Mouse (Mus musculus) layer of hippocampus, adult 8-10 months (tissue): Measurements from ENCODE around the gene Rpl31. TPM values are rescaled to one million over a fixed set of nuclear protein-coding genes. Genes with fewer than 3 reads are reported as not detected.

ENCODE experiments used
- DNase-seq, 2 experiments: peaks; one replicate each; pipeline ENCODE4 v3.0.0; 2022; ENCODE audit warnings: low spot score in 2 of 2
- total RNA-seq, 4 experiments: library from RNA; stranded (reverse); gene quantifications; 2 replicates each; pipeline ENCODE4 v1.2.4; 2022

Gene Rpl31
- total RNA-seq, 4 experiments from 2014 or later: 451 to 581 (median 500) TPM

DNA sequence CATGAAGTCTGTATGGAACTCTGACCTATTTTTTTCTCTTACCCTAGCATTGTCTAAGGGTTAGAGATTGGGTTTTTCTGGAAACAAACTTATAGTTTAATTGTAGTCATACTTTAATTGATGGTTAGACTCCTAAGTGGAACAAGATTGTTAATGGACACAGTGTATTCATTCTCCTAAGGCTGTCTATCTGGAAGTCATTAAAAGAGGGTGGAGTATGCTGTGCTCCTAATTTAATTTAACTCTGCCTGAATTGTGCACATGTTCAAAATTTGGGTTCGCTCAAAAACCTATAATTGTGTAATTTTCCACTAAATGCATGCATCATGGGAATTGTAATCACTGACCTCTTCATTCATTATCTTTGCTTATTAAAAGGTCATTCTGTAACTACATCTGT lies 2.1 kb upstream of the Rpl31 start:
- no peak for DNase-seq

DNA sequence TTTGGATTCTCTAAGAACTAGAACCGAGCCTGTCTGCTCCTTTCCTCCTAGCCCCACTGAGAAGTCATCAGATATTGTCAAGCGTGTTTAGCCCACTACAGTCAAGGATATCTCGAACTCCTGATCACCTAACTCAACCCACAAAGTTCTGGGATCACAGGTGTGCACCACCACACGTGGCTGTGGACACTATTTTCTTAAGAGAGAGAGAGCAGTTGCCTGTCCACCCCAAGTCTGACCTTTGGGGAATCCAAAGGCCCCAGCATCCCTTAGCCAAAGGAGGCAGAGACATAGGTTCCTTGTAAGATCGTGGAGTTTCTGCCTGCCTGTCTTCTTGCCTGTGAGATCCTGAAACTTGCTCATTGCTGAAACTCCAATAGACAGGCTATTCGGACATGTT lies 597 bp upstream of the Rpl31 start:
- no peak for DNase-seq

DNA sequence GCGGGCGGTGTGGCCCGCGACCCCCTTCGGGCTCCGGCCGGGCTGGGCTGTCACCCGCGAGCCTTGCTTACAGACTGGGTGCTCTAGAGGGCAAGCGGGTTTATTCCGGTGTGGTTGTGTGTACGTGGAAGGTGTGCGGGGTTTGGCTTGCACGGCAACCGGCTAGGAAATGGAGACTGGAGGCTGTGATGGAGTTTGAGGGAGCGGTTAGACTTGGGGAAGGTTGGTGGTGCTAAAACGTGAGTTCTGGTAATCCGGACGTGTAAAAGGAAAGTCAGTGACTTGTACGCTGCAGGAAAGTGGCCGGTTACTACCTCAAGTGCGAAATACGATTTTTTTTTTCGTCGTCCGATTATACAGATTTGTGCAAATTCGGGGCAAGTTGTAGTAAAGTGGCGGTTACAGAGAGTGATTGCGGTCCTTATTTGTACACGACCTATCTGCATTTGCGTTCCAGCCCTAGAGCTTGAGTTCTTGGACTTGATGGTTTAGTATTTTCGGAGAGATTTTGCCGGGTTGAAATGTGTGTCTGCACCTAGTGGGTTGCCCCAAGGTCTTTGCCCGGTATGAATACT lies 712 bp downstream of the Rpl31 start:
- peak in 1 of 2 experiments; percentile 37 for DNase-seq

DNA sequence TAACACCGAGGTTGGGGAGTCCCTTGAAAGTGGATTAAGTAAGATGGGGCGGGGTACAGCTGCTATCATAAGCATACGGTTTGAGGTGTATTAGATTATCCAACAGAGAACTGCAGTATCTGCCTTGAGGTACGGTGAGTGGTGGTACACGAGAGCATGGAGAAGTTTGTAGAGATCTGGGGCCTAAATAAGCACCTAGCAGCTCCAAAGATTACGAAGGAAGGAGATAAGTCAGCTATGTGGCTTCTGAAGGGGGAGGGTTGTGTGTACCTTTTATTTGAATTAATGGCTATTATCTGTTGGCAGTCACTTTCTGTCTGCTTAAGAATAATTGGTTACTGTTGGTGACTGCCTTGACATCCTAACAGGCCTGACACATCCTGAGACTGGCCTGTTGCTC lies 2.8 kb downstream of the Rpl31 start:
- DNase-seq: no peak

DNA sequence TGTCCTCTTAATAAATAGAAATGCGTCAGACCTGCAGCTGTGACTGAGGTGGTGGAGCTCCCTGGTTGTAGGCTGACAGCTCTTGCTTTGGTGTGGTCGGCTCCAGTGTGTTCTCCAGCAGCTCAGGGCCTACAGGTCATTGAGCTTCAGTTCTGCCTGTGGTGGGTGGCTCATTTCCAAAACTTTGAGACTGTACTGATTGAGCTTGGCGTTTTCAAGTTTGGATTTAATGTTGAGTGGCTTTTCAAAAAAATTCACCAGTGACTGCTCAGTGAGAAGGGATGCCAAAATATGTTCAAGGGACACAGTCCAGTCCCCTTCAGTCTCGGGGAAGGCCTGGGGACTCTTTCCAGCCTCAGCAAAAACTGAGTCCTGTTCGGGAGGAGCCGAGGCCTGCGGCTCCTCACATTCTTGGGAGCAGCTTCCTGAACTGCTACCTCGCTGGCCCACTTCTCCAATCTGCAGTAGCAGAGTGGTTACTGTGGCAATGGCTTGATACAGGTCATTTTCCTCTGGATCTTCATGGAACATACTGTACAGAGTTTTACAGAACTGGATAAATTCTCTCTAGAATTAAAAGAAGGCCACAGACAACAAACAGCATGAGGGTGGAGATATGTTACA lies 4.7 kb downstream of the Rpl31 start:
- DNase-seq: no peak

DNA sequence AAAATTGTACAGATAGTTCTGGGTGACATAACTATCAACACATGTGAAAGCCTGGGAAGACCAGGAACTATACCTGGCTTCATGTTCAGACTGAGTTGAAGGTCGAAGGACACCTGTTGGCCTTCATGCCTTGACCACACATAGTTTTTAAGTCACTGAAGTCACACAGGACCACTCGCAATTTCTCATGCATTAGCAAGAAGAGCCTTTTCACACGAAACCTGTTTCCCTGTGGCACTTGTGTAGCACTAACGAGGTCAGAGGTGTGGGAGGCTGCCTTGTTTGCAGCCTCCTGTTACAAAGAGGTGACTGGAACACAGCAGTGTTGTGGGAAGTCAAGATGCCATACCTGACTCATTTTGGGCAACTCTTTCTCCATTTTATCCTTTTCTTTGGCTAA lies 5.7 kb downstream of the Rpl31 start:
- no peak for DNase-seq

DNA sequence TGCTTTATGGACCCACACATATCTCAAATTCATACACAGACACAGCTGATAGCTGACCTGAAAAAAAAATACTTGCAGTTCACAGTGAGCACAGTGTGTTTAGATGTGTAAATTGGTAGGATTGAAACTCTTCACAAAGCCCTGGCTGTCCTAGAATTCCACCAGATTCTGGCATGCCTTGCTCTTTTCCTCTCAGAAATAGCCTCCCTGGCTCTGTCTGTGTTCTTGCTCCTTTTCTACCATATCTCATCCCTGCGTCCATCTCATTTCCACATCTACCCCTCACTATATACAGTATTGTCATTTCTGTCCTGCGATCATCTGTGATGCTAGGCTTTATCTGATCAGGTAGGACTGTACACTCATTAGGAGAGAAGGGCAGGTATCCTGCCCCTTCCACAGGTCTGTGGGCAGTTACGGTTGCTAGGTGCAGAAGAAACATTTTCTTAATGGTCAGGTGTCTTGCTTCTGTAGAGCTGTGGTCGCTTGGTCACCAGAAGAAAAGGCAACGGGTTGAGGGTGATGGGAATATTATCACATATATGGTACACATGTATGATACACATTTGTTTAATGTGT lies 6.7 kb downstream of the Rpl31 start:
- no peak for DNase-seq

DNA sequence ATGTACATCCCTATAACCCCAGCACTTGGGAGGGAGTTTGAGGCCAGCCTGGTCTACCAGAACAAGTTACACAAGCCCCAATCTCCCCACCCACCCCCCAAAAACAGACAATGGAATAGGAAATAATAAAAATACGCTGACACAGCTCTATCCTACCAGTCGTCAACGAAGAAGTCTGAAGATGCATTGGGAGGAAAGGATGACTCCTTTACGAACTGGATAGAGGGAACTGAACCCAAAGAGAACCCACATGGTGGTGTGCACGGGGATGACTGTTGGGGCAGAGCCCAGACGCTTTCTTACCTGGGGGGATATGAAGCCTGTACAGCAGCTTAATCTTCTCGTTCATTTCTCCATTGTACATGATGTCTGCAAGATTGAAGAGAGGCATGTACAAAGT lies 8.5 kb downstream of the Rpl31 start:
- DNase-seq: no peak

DNA sequence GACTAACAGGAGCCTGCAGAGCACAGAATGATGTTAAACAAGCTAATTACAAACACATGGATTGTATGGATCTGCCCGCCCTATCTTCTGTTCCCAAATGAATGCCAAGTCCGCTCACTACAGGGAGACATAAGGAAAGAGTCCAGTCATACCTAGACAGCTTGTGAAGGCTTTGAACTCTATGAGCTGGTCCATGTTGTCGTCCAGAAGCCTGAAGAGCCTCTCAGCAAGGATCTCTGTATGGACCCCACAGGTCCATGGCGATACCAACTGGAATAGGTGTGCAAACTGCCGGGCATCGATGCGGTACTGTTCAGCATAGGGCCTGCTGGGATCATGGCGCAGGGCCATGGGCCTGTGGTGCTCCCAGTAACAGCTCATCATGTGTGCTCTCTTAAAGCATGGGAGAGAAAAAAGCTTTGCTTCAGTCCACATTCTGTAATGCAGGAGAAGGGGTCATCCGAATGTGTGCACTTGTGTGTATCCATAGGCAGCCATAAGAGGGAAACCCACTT lies 9.1 kb downstream of the Rpl31 start:
- DNase-seq: no peak

DNA sequence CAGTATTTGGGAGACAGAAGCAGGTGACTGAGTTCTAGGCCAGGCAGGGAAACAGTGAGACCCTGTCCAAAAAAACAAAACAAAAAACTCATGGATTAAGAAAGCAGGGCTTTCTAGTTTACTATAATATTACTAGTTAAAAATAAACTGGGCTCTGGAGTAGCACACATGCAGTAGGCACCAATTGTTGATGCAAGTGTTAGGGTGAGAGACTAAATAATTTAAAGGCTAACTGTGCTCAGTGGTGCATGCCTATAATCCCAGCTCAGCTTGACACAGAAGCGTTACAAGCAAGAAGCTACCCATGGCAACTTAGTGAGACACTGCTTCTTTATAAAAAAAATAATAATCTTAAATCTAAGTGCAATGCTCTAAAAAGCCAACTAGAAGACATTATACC lies 10.9 kb downstream of the Rpl31 start:
- no peak for DNase-seq

DNA sequence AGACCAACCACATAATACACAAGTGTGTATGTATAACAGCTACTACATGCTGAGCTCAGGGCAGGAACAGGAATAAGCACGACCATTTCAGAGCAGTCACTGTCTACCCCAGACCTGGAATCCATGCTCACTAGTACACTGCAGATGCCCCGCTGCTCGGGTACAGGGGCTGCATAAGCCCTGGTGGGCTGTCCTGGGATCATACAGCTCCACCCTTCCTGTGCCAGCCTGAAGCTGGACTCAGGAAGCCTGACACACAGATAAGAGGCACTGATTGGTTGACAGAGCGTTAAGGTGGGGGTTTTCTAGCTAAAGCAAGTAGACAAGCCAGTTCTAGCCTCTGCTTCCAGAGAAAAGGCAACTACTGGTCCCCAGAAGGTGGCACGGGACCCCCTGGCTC lies 11.4 kb downstream of the Rpl31 start:
- DNase-seq: no peak

DNA sequence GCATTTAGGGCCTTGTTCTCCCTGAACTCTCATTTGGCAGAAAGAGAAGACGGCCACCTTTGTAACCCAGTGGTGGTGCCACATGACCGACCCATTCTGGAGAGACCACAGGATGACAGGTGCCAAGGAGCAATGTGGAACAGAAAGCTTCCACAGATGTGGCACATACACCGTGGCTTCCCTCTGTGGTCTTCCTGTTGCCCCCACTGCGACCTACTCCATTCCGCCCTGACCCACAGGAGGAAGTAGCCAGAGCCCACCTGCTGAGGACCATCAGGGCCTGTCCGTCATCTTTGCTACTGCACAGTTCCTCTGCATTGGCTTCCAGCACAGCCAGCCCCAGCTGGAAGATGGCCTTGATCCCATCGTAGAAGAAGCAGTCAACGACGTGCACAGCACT lies 13.4 kb downstream of the Rpl31 start:
- no peak for DNase-seq

DNA sequence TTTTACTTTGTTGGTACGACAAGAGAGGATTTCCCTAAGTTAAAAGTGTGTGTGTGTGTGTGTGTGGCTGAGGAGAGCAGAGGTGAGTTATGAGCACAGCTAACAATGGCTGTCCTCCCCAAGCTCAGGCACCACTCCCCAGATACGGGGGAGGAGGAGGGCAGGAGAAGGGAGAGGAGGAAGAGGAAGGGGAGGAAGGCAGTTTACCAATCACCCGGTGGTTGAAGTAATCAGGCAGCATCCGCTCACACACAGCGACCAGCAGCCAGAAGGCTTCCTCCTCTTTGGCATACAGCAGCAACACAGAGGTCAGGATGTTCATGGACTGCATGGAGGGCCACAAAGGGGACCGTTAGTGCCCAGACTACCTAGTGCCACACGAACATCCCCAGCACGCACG lies 17.3 kb downstream of the Rpl31 start:
- no peak for DNase-seq

DNA sequence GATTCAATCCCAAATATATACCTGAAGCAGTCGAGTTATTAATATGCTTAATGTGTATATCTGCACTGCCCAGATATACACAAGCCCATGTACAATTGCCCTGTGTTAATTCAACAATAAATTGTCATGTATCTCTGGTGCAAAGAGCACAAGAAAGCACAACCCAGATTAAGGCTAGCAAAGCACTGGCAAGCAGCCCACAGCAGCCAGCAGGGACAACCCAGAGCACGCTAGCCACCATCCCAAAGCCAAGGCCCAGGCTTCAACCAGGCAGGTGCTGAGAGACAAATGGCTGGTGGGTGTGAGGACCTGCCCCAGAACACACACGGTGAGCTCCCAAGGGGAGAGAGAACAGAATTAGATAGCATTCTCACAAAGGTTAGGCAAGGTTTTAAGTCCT lies 18.8 kb downstream of the Rpl31 start:
- DNase-seq: no peak

DNA sequence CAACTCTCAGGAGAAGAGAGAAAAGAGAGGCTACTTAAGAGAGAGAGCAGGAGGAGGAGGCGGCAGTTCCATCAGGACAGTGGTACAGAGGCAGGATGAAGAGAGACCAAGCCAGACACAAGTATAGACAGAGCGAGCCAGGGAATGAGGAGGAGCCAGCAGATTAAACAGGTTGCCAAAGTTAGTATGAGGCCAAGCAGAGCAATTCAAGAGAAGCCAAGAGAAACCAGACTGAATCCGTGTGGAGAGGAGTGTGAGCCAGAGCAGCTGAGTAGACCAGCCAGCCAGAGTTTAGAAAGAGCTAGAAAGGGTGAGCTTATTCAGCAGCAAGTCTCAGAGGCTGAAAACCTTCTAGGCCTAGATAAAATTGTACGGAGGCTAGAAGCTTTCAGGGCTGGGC lies 19.9 kb downstream of the Rpl31 start:
- no peak for DNase-seq

DNA sequence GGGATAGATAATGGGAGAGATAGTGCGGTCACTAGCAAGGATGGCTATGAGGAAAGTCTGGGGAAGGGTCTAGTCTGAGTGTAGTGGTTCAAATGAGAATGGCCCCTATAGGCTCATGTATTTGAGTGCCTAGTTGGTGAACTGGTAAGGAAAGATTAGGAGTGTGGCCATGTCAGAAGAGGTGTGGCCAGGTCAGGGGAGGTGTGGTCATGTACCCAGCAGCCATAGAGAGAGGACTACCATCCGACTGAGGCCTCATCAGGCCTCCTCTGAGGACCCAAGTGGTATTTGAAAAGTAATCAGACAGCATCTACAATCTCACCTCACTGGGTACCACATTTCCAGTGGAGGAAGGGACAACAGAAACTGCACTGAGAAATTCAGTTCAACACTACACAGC lies 20.5 kb downstream of the Rpl31 start:
- no peak for DNase-seq

DNA sequence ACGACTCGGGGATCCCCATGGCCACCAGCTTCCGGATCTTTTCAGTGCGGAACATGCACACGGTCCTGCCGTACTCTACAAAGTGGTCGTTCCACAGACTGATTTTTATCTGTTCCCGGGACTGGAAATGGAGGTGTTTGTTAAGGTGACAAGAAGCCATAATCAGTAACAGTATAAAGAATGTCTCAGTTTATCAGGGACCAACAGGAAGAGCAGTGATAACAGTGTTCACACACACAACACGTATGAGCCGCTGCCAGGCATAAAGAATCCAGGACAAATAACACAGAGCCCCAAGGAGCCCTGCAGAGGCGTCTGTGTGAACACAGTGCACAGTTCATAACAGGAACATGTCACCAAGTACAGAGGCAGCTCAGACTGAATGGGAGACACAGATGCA lies 21.7 kb downstream of the Rpl31 start:
- no peak for DNase-seq

DNA sequence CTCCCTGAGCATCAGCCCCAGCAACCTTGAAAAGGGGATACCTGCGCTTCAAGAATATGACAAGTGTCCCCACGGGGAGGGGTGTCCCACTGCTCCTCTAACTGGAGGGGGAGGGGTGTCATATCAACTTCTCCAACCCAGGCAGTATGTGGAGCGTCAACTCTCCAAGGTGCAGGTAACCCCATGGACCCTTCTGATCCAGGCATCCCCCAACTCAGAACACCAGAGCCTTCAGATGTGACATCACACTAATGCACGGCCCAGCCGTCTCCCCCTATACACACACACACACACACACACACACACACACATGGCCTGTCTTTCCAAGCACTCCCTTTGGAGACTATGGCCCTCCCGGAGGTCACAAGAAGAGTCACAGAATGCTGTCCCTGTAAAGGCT lies 24.0 kb downstream of the Rpl31 start:
- no peak for DNase-seq

DNA sequence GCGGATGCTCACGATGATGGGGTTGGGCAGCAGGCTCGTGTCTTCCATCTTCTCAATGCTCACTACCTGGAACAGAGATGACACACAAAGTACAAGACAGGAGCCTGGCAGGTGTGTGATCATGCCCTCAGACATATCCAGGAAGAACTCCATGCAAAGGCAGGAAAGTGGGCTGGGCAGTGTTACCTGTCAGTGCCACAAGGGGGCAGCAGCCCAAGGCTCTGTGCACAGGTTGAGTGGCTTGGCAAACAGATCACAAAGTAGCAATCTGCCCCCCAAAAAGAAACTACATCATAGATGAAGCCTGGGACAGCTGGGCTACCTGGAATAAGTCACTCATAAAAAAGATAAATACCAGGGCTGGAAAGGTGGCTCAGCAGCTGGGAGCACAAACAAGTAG lies 24.5 kb downstream of the Rpl31 start:
- DNase-seq: peak; percentile 49 to 81

DNA sequence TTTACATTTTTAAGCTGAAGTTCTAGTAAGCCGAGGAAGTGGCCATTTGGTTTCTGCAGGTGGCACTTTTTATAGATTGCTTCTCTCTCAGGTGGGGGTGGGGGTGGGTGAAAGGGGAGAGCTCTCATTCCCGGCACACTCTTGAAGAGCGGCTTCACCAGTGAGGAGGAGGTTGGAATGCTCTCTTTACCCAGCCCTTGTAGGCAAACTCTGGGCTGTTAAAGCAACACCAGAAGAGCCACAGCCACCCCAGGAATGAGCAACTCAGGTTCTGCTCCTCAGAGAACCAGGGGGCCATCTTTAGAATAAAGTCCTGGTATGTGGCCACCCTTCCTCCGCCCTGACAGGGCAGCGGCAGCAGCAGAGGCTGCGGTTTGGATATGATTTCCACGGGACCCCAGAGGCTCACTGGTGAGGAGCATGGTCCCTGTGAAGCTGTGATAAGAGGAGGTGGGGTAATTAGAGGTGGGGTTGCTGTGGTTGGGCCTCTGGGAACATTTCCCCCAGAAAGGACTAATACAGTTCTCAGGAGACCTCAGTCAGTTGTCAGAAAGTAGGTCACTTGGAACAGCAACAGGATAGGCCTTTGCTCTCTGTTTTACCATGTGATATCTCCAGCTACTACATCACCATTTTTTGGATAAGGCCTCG lies 25.7 kb downstream of the Rpl31 start:
- no peak for DNase-seq

DNA sequence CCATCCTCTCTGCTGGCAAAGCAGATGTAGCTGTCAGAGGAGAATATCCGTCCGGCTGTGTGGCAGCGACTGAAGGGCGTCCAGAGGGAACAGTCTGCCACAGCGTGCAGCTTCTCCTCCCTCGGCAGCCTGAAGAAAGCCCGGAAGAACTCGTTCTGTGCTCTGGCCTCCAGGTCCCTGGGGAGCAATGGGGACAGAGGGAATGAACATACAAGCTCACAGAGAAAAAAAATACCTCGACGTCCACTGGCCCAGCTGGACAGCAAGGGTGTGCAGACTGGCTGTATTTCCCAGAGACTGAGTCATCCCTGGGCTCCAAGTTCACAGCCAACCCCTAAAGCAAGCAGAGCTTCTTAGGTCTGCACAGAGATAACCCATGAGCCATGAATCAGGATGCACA lies 26.5 kb downstream of the Rpl31 start:
- no peak for DNase-seq

DNA sequence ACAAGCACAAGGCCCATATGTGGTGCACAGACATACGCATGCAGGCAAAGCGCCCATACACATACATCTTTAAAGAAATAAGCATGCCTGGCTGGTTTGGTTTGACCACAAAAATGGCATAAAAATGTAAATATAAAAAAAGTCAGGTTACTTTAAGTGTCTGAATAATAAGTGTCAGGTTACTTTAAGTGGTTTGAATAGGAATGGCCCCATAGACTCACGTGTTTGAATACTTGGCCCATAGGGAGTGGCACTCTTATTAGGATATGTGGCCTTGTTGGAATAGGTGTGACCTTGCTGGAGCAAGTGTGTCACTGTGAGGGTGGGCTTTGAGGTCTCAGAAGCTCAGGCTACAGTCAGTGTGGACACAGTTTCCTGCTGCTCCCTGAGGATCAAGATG lies 27.0 kb downstream of the Rpl31 start:
- DNase-seq: no peak

DNA sequence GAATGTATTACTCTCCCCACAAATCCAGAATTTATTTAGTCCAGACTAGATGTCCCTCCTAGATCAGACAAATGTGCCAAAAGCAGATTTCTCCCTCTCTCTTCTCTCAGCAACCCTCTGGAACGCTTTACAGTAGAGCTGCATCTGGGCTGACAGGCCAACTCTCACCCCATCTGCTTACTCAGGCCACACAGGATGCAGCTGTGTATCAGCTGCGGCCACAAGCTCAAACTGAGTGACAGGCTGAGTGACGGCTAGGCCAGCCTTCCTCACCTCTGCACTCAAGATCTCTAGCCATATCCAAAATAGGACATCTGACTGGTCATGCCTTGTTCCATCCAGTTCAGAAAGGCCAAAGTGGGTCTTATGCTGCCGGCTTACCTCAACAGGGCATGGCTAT lies 28.7 kb downstream of the Rpl31 start:
- DNase-seq: no peak
